Mouse (Mus musculus): Measurements from ENCODE around the gene Zmpste24.

Zmpste24 gene

DNA sequence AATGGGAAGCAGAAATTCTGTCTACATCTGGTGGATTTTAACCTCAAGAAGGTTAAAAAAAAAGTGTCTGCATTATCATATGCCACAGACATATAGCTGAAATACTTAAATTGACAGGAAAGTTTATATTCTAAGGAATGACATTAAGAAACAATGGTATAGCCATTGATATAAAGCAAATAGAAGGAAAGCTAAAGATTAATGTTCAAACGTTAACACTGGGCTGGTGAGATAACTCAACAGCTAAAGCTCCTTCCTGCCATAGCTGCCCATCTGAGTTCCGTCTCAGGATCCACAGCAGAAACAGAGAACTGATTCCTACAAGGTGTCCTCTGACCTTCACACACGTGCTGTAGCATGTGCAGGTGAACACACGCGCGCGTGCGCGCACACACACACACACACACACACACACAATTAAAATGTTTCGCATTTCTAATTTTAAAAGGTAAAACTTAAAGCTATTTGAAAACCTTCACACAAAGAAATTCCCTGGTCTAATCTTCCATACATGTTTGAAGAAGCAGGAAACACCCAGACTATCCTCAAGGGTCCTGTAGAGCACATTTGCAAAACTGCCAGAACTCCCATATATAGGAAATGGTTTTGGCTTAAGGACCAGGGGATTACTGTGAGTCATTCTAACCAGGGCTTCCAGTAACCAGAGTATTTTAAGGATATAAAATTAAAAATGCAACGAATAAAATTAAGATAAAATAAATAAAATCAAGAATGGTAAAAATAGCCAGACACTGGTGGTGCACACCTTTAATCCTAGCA is 87.1 kb downstream of the Zmpste24 start:
- in situ Hi-C loops (cut with MboI; ENCODE audit: unreplicated experiment in 2 of 2): loop anchor here in 1 of 2 experiments (25.0 kb wide), 1 partner anchor 1826 kb away; the partner anchor contains the start of gene Ppt1

Data from v-Abl transformed pro-B cells (cell line).